Mouse (Mus musculus) lung, postnatal 0 days (tissue): ENCODE results near the gene Gm3460.
A peak's percentile ranks its signal among the peaks of the same experiment; 100 is the strongest.
"Not testable (repeated sequence)": the region's sequence is repeated elsewhere in the genome, so short reads cannot be mapped to it uniquely, and the experiment has no call there.

Experiments
- CTCF ChIP-seq: IDR thresholded peaks from 2 replicates; pipeline ENCODE4 v1.5.1; 2016; ENCODE audit warnings: antibody characterized with exemption, mild to moderate bottlenecking
- EP300 ChIP-seq: IDR thresholded peaks from 2 replicates; pipeline ENCODE4 v1.6.1; 2016; ENCODE audit warnings: antibody characterized with exemption, mild to moderate bottlenecking, control low read depth

DNA sequence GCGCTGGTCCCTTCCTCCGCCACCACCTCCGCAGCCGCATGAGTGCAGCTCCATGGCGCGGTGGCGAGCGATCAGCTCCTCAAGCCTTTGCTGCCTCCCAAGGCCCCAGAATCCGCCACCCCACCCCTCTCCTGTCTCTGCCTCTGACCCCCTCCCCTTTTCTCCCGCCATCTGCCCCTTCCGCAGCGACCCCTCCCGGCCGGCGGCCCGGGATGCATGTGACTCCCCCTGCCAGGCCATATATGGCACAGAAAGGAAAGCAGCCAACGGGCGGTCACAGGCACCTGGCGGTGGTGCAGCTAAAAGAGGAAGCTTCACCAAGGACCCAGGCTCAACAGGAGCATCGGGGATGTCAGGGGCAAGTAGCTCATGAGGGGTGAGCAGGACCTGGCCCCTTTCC, 17.2 kb downstream of the Gm3460 start:
- TF ChIP-seq EP300 = not testable (repeated sequence)
- peak; percentile 39 for TF ChIP-seq CTCF
